Mouse (Mus musculus): ENCODE data around the gene Ssbp4.

The Ssbp4 gene

GRCm38 (mm10) chr8:70608749-70609367, at the start of gene Ssbp4:
TSS of gene Ssbp4 (minus strand) at chr8:70608872.
- no peak for DNase-seq (ENCODE audit: extremely low read depth, insufficient read length, low spot score)

- no peak for DNase-seq (ENCODE audit: extremely low read depth, insufficient read length, low spot score)
Measured at GRCm38 (mm10) chr8:70657739-70658138, 49.1 kb upstream of the Ssbp4 start.

DNA sequence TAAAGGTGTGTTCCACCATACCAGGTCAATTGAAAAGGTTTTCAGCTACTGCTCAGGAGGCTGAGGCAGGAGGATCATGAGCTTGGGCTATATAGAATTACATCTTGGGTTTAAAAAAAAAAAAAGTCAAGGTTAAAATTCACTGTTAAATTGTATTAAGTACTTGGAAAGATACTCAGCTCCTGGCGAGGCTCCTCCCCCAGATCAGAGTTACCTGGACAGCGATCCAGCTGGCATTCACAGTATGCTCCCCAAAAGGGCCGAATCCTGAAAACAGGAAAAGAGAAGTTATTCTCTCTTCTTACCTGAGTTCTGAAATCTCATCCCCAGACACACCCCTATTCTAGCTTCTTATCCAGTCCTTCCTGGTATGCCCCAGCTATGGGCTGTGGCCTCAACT, 48.5 kb upstream of the Ssbp4 start:
- DNase-seq (ENCODE audit: extremely low read depth, insufficient read length, low spot score), result no peak

- no peak for DNase-seq (ENCODE audit: extremely low read depth, insufficient read length, low spot score)
Measured at GRCm38 (mm10) chr8:70656193-70656790, 47.6 kb upstream of the Ssbp4 start.

GRCm38 (mm10) chr8:70655469-70655868, 46.8 kb upstream of the Ssbp4 start:
- DNase-seq (ENCODE audit: extremely low read depth, insufficient read length, low spot score), result no peak

DNA sequence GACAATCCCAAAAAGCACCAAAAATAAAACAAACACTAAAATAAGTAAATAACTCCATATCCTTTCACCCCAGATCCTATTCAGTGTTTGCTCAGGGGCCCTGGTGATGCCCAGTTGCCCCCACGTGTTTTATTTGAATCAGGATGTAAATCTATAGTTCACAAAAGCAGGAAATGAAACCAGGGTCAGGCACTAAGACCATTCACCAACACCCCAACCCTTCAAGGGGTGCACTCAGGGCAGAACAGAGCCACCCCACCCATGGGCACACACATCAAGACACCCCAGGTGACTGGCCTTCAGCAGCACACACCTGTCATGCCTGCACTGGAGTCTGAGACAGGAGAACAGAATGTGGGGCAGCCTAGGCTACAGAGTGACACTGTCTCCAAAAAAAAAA, 45.4 kb upstream of the Ssbp4 start:
- no peak for DNase-seq (ENCODE audit: extremely low read depth, insufficient read length, low spot score)

- no peak for DNase-seq (ENCODE audit: extremely low read depth, insufficient read length, low spot score)
Measured at GRCm38 (mm10) chr8:70653226-70653625, 44.6 kb upstream of the Ssbp4 start.

- DNase-seq (ENCODE audit: extremely low read depth, insufficient read length, low spot score), result no peak
Measured at GRCm38 (mm10) chr8:70650351-70650750, 41.7 kb upstream of the Ssbp4 start.

GRCm38 (mm10) chr8:70649324-70649723, 40.7 kb upstream of the Ssbp4 start:
- DNase-seq (ENCODE audit: extremely low read depth, insufficient read length, low spot score), result no peak

DNA sequence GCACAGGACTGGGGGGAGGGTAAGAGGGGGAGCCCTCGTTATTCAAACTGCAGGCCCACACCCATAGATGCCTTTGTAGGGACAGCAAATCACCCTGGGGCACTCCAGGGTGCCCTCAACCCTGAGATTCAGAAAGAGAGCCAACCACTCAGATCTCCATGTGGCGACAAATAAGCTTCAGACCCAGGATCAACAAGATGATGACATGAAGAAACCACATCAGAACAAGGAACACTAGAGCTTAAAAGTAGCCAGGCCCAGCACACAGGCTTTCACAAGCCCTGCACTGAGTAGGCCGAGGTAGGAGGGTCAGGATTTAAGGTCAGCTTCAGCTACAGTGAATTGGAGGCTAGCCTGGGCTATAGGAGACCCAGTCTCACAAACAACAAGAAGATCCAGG, 40.2 kb upstream of the Ssbp4 start:
- no peak for DNase-seq (ENCODE audit: extremely low read depth, insufficient read length, low spot score)

DNA sequence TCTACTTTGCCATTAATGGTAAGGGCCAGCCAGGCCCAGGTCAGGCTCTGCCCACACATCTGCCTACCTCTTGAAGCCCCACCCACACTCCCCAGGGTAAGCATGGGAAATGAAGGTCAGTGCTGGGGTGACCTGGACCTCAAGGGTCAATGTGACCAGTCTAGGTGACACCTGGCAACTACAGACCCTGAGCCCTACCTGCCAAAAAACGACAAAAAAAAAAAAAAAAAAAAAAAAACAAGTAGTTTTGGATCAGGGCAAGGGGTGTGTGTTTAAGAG, 39.4 kb upstream of the Ssbp4 start:
- no peak for DNase-seq (ENCODE audit: extremely low read depth, insufficient read length, low spot score)

GRCm38 (mm10) chr8:70647343-70648163, 38.9 kb upstream of the Ssbp4 start:
- DNase-seq (ENCODE audit: extremely low read depth, insufficient read length, low spot score), result no peak

DNA sequence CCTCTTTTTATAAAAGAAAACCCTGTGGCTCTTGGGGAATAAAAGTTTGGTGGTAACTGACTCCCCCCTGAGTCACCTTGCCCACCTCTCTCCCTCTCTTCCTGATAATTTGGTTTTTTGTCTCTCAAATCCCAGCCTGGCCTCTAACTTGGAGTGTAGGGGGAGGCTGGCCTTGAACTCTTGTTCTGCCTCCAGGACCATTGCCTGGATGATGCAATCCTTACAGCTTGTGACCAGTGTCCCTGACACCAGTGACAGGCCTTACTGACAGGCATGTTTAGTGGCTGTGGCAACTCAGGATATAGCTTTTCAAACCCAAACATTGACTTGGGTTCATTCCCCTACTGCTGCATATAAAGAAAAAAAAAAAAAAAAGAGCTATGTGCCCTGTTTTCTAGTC, 38.1 kb upstream of the Ssbp4 start:
- DNase-seq (ENCODE audit: extremely low read depth, insufficient read length, low spot score), result no peak

DNA sequence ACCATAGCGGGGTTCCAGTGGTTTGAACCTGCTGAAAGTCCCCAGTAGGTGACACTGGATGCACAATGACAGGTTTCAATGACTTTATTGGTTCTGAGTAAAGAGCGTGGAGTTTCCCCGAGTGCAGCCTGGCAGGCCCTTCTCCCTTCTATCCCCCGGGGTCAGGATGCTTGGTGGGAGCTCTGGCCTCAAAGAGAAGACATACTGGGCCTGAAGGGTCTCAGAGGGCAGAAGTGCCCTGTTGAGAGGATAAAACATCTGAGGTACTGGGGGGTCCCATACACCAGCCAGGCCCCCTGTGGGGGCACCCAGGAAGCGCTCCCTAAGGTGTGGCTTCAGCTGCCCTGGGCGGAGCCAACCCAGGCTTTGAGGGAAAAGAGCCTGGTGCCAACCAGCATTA, 37.7 kb upstream of the Ssbp4 start:
- DNase-seq (ENCODE audit: extremely low read depth, insufficient read length, low spot score), result no peak

GRCm38 (mm10) chr8:70645501-70646224, 37.0 kb upstream of the Ssbp4 start:
- no peak for DNase-seq (ENCODE audit: extremely low read depth, insufficient read length, low spot score)

DNA sequence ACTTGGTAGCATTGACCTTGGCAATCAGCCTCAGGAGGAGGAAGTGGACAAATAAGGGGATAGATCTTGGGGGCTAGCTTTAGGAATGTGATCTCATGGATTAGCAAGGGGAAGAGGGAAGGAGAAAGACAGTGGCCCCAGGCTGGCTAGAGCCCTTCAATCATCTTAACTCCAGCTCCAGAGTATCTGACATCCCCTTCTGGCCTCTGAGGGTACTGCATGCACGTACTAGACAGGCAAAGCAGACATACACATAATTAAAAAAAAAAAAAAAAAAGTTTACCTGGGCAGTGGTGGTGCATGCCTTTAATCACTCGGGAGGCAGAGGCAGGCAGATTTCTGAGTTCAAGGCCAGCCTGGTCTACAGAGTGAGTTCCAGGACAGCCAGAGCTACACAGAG, 35.4 kb upstream of the Ssbp4 start:
- no peak for DNase-seq (ENCODE audit: extremely low read depth, insufficient read length, low spot score)

- DNase-seq (ENCODE audit: extremely low read depth, insufficient read length, low spot score), result peak; percentile 55
Measured at GRCm38 (mm10) chr8:70643019-70643418, 34.3 kb upstream of the Ssbp4 start.

GRCm38 (mm10) chr8:70638752-70639151, 30.1 kb upstream of the Ssbp4 start:
- no peak for DNase-seq (ENCODE audit: extremely low read depth, insufficient read length, low spot score)

- DNase-seq (ENCODE audit: extremely low read depth, insufficient read length, low spot score), result no peak
Measured at GRCm38 (mm10) chr8:70636838-70637237, 28.2 kb upstream of the Ssbp4 start.

DNA sequence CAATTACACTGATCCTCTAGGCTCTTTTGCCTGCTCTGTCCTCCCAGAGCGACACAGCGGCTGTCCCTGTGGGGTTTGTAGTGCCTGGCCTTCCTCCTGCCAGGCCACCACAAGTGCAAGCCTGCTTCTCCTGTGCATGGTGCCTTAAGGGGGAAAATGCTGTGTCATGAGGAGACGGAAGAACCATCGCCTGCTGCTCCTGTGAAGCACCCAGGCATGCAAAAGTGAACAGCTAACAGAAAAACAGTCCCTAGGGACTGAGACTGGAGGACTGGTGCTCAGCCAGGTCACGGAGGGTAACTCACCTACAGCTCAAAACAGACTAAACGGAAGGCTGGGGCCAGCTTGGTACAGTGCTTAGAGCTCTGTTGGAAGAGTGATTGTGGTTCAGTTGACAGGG, 26.9 kb upstream of the Ssbp4 start:
- DNase-seq (ENCODE audit: extremely low read depth, insufficient read length, low spot score), result peak; percentile 53

DNA sequence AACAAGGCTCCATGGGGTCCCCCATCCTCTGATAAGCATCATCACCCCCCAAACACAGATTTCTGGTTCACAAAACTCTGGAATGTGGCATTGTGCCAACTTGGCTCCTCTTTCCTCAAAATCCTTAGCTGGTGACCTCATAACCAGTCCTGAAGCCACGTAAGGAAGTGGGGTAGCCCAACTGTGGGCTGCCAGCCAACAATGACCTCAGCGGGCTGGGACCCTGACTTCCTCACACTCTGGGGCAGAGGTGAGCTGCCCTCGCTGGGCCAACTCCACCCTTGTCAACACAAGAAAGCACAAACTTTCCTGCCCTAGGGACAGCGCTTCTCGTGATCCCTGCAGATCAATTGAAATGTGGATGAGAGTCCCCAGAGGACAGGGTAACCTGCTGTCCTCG, 25.4 kb upstream of the Ssbp4 start:
- DNase-seq (ENCODE audit: extremely low read depth, insufficient read length, low spot score), result peak; percentile 81
